Mouse (Mus musculus) kidney, adult 9 months (tissue): ENCODE results near the gene Pphln1.

Source experiments
- DNase-seq: peaks from one replicate; pipeline ENCODE4 v3.0.0; 2022

Pphln1 gene

GRCm38 (mm10) chr15:93510690-93511336, 112.7 kb downstream of the Pphln1 start:
- no peak for DNase-seq

DNA sequence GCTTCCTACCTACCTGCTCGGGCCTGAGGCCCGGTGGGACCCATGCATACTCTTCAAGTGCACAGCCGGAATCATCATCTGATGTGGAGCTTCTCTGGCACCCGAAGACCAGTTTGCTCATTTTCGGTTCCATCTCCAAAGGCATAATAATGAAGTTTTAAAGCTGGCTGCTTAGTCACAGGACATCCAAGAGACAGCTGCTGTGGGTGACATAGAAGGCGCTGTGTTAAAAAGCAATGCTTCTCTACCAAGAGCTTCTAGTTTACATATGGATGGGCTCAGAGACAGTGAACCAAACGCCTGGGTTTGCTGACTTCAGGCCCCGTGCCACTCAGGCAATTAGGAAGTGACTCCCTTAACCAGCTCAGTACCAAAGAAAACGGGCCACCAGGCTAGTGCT, 114.3 kb downstream of the Pphln1 start:
- no peak for DNase-seq

DNA sequence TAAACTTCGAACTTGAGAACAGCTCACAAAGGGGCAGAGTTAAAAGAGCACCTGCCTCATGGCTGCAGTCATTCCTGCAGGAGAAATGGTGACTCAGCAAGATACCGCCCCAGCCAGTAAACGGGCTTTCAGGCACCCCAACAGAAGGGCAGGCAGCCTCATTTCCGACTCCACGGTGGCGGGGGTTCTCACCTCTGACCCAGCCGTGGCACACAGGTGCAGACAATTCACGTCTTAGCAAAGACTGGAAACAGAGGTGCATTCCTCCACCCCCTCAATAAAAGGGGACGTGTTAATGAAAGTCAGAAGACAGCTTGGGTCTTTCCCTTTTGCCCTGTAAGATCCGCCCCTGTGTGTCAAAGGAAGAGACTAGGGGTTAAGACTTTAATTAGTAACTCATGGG, 115.8 kb downstream of the Pphln1 start:
- DNase-seq, result peak; percentile 83

DNA sequence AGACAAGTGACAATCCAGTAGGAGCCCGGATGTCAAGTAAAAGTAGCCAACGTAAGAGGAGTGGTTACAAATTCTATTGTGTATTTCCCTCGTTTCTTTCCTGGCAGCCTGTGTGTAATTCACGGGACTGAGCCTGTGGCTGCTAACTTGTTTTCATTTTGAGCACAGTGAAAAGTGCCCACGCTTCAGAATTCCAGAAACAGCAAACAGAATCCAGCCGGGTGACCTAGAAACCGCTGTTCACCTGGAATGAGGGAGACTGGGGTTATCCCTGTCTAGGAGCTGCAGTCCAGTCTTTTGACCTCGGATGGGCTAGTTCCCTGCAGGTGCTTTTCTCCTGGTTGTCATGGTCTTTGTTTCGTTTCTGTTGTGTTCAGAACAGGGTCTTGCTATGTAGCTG, 117.2 kb downstream of the Pphln1 start:
- peak; percentile 52 for DNase-seq

GRCm38 (mm10) chr15:93517022-93517565, 118.9 kb downstream of the Pphln1 start:
- DNase-seq, result no peak

- DNase-seq, result peak; percentile 70
These were observed 120.2 kb downstream of the Pphln1 start for GRCm38 (mm10) chr15:93518143-93518902.

DNA sequence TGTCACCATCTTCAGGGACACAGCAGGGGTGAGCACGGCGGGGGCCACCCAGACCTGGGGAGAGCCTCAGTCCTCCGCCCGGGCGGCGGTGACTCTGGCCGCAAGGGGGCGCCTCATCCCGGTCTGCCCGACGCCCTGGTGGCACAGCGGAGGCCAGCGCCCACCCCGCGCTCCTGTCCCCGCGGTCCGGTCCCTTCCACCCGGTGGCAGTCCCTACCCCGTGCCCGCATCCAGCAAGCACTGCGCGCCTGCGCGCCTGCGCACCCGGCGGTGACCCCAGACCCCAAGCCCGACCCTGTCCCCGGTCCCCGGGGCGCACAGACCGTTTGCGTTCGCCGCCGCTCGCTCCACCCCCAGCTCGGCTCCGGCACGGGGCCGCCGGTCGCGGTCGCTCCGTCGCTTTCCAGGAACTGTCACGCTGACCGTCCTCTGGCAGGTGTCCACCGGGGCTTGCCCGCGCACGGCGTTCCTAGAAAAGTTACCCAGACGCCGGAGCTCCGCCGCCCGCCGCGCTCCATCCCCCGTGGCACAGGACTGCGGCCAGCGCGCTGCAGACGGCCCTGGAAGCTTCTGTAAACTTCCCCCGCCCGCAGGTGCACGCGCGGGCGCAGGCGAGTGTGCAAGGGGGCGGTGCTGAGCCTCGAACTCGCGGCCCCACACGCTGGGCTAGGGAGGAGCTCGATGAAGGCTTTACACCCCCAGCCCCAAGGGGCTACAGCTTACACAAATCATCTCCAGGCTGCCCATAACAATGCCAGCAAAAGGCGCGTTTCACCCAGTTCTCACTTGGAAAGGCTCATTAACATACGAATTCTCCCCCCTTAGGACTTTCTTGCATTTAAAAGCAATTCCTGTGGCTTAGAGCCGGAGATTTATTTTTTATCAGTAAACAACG, 121.0 kb downstream of the Pphln1 start:
- peak; percentile 75 for DNase-seq

- DNase-seq, result peak; percentile 25
These were observed 122.0 kb downstream of the Pphln1 start for GRCm38 (mm10) chr15:93519836-93520826.

- DNase-seq, result no peak
These were observed 123.1 kb downstream of the Pphln1 start for GRCm38 (mm10) chr15:93521088-93521786.

DNA sequence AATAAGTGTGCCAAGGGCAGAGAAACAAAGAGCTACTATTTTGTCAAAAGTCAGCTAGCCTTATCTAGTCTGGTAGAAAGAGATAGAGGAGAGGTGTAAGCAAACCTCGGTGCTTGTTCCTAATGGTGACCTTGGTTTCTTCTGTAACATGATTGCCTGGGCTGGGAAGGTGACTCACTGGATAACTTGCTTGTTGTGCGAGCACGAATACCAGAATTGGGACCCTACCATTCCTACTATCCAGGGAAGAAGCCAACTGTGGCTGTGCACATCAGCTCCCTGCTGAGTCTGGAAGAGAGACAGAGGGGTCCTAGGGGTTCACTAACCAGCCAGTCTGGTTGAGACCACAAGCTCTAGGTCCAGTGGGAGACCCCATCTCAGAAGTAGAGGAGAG, 123.6 kb downstream of the Pphln1 start:
- no peak for DNase-seq

GRCm38 (mm10) chr15:93525305-93525917, 127.3 kb downstream of the Pphln1 start:
- no peak for DNase-seq

GRCm38 (mm10) chr15:93529831-93530702, 131.9 kb downstream of the Pphln1 start:
- DNase-seq, result no peak

- no peak for DNase-seq
These were observed 132.5 kb downstream of the Pphln1 start for GRCm38 (mm10) chr15:93530703-93531032.

DNA sequence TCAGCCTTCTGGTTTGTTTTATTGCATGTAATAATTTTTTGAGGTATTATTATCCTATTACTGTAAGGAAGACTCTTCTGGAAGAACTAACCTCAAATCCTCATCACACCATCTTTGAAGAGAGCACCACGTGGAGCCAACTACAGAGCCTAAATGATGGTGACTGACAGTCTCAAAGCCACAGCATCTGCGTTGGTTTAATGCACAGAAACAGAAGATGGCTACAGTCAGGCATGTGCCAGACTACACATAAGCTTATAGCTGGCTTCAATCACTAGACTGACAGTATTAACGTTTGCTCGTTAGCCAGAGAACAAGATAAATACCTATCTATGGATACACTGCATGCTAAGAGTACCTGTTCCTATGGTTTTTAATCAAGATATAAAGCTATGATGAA, 138.0 kb downstream of the Pphln1 start:
- no peak for DNase-seq

DNA sequence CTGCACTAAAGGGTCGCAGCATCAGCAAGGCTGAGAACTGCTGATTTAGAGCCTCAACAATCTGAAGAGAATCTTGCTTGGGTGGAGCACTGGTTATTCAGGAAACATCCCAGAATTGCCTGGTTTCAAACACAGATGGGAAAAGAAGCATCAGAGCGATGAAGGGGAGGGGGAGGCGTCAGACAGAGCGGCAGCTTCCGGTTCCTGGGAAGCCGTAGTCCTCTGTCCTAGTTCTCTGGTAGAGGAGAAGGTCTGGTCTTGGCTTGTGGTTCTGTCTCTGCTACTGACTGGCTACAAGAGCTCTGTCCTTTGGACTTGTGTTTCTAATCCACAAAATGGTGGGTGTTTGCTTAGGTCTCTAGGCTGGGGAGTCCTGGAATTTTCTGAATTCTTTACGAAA, 139.6 kb downstream of the Pphln1 start:
- DNase-seq, result no peak

DNA sequence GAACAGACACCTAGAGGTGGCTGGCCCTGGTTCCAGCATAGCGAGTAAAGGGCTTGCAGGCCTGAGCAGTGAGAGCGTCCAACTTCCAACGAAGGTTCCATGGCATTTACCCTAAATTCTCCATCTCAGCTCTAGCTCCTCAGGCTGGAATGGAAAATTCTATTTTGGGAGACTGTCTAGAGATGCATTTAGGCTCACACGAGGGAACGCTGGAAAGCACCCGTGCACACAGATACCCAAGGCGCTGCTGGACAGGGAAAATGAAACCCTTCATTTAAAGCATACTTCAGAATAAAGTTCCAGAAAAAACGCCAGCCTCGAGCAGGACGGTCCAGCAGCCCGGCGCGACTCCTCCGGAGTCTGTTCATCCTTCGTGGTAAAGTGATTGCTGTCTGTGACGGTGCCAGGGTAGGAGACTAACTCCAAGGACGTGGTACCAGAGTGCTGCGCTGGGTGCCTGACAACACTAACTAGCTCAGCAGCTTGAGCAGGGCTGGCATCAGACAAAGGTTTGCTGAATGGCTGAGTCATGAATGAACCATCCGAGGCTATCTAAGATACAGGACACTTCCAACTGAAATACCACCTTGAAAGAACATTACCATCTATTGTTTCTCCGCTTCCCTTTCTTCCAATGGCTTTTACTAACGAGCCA, 140.5 kb downstream of the Pphln1 start:
- DNase-seq, result no peak

DNA sequence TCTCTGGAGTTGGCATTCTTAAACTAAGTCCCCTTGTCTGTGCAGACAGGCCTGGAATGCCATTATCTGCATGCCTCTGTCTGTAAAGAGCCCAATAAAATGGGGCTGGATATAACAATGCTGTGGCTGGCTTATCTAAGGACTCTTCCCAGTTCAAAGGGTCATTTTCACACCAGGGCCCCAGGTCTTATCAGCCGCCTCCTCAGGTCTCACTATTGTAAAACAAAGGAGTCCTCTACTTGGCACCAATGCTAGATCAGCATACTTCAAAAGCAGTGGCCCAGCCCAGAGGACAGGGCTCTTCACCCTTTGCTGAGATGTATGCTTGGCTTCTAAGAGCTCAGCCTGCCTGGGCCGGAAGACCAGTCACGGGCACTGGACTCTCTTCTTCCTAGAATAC, 141.3 kb downstream of the Pphln1 start:
- no peak for DNase-seq
